Mouse (Mus musculus) heart, embryonic 14.5 days (tissue): ENCODE measurements around the gene Aspscr1. TPM values are rescaled to one million over a fixed set of nuclear protein-coding genes. Genes with fewer than 3 reads are reported as not detected.

Experiments used
- ATAC-seq: fragments of 200-750 bp; cut with Nextera tagmentation; 2 replicates; pipeline ENCODE4 v1.8.0; 2017; ENCODE audit warnings: low read depth, moderate TSS enrichment; ENCODE audit not compliant: insufficient number of reproducible peaks, insufficient read depth, low FRiP score
- H3K27ac ChIP-seq, 2 experiments: fragments of 200-500 bp in 1 of 2; fragments of 300-500 bp in 1 of 2; sonication (generic) in 1 of 2; replicated peaks in 1 of 2; 2 replicates each; pipeline ENCODE4 v1.5.1; 2012 to 2014; ENCODE audit warnings: low read depth in 2 of 2, low read length in 2 of 2, control low read depth in 1 of 2, mild to moderate bottlenecking in 1 of 2, mixed read lengths in 1 of 2; ENCODE audit not compliant: control insufficient read depth in 1 of 2, insufficient read depth in 1 of 2
- H3K27me3 ChIP-seq: fragments of 300-500 bp; sonication (generic); 2 replicates; pipeline ENCODE4 v1.6.1; 2014; ENCODE audit warnings: mild to moderate bottlenecking, low read length, control low read depth; ENCODE audit not compliant: control insufficient read depth, insufficient read depth
- H3K36me3 ChIP-seq: fragments of 300-500 bp; sonication (generic); 2 replicates; pipeline ENCODE4 v1.6.1; 2014; ENCODE audit warnings: mild to moderate bottlenecking, control low read depth, low read length, mixed read lengths; ENCODE audit not compliant: control insufficient read depth, insufficient read depth
- H3K4me1 ChIP-seq, 2 experiments: fragments of 200-500 bp in 1 of 2; fragments of 300-500 bp in 1 of 2; sonication (generic) in 1 of 2; 2 replicates each; pipeline ENCODE4 v1.6.1; 2012 to 2014; ENCODE audit warnings: low read length in 2 of 2, control low read depth in 1 of 2, mixed read lengths in 1 of 2; ENCODE audit not compliant: control insufficient read depth in 2 of 2, insufficient read depth in 2 of 2
- H3K4me2 ChIP-seq: fragments of 300-500 bp; sonication (generic); 2 replicates; pipeline ENCODE4 v1.6.1; 2014; ENCODE audit warnings: mild to moderate bottlenecking, low read length
- H3K4me3 ChIP-seq, 2 experiments: fragments of 200-500 bp in 1 of 2; fragments of 300-500 bp in 1 of 2; sonication (generic) in 1 of 2; 2 replicates each; pipeline ENCODE4 v1.5.1; 2012 to 2014; ENCODE audit warnings: low read length in 2 of 2, mild to moderate bottlenecking in 2 of 2, control low read depth in 1 of 2, low read depth in 1 of 2, moderate library complexity in 1 of 2; ENCODE audit not compliant: control insufficient read depth in 1 of 2, insufficient read depth in 1 of 2
- H3K9ac ChIP-seq: fragments of 300-500 bp; sonication (generic); 2 replicates; pipeline ENCODE4 v1.6.1; 2014; ENCODE audit warnings: mild to moderate bottlenecking, low read length
- H3K9me3 ChIP-seq: fragments of 300-500 bp; sonication (generic); 2 replicates; pipeline ENCODE4 v1.6.1; 2016; ENCODE audit warnings: low read length, control low read depth; ENCODE audit not compliant: control insufficient read depth
- WGBS: fragments of 180-500 bp; shearing (Covaris S2); extraction: QIAGEN DNeasy Blood & Tissue Kit; methylation state at CpG from one replicate; pipeline ENCODE4 v1.1.7; 2014; 5-methylcytosine and 5-hydroxymethylcytosine counted together
- polyA plus RNA-seq: library from polyadenylated mRNA; unstranded; fragments of >200 nt; fragmentation: Nextera tagmentation; extraction: Ambion mirVana; gene quantifications from 2 replicates; pipeline ENCODE4 v1.2.1, GENCODE M21; 2014

Gene Aspscr1
- polyA plus RNA-seq, 1 experiment from 2014 or later = 106 TPM

GRCm38 (mm10) chr11:120733521-120733920 lies 60.7 kb downstream of the Aspscr1 start:
- no peak overlapping the region for H3K4me2 ChIP-seq
- no peaks in the 10 kb centered on the region for H3K9me3 ChIP-seq
- no peak overlapping the region for H3K4me3 ChIP-seq
- 46% methylated on average over 6 of the region's 6 CpGs for WGBS
- no peak overlapping the region for H3K9ac ChIP-seq
- H3K4me1 ChIP-seq = peaks cover 2% of the 10 kb centered on the region in 2 experiments; a peak in 1 of 4 replicates
- H3K36me3 ChIP-seq = no peaks in the 10 kb centered on the region
- H3K27ac ChIP-seq = no peak overlapping the region
- no peak for ATAC-seq
- peaks cover 12% of the 10 kb centered on the region for H3K27me3 ChIP-seq

DNA sequence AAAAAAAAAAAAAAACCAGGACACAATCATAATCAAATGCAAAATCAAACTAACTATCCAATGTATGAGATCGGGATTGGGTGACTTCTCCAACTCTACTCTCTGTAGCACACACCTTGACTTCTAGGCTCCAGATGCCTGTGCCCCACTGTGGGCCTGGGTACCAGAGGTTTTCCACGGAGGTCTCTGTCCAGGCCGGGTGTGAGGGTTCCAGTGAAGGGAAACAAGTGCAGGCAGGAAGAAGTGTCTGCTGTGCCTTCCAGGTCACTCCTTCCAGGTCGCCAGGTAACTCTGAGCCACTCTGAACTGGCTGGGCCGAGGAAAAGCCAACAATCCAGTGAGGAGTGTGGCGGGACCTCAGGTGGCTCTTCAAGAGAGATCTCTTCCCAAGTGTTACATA lies 63.7 kb downstream of the Aspscr1 start:
- Histone ChIP-seq H3K9me3 (no peaks in the 10 kb centered on the region), H3K9ac (no peak overlapping the region), H3K4me2 (no peak overlapping the region), H3K27ac (no peak overlapping the region), H3K27me3 (0 out of 2 replicates have a peak, but pooled peaks cover 4% of the 10 kb centered on the region), H3K4me3 (no peak overlapping the region), H3K4me1 (peaks cover 2% of the 10 kb centered on the region in 2 experiments; a peak in 1 of 4 replicates), H3K36me3 (no peaks in the 10 kb centered on the region)
- 65% methylated on average over 6 of the region's 6 CpGs for WGBS
- ATAC-seq = no peak

DNA sequence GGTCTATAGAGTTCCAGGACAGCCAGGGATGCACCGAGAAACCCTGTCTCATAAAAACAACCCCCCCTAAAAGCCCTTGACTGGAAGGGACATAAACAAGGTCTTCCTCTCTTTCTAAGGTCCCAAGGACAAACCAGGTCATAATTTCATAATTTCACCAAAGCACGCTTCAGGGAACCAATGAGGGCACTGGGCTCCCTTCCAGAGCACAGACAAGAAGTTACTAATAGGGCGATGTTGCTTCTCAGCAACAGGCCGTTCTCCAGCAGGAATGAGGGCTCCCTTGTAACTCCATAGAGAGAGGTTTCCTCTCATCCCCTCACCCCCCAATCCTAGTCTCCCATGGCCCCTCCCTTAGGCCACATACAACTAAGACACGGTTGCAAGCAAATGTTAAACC lies 68.2 kb downstream of the Aspscr1 start:
- Histone ChIP-seq H3K27ac (no peak overlapping the region), H3K4me1 (no peaks in the 10 kb centered on the region)

DNA sequence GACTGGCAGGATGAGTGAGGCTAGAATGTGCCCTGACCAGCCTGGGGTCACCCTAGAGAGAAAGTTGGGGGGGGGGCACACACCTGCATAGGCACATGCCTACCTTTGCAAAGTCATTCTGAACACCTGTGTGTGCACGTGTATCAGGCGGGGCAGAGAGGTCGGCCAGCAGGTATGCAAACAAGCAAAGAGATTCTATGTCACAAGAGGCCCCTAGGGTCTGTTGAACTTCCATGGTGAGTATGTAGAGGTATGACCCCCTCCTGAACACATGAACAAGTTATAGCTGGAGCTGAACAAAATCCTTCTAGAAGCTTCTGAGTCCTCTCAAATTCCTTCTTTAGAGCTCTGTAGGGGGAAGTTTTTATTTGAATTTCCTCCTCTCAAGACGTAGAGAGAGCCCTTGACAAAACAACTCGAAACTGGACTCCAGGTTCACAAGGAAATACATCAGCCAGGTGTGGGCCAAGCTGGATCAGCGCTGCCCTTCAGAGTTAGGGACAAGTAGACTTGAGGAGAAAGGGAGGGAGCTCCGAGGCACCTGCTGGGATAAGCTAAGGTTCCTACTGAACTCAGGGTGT lies 71.4 kb downstream of the Aspscr1 start:
- 72% methylated on average over 7 of the region's 7 CpGs for WGBS
- Histone ChIP-seq H3K27me3 (0 out of 2 replicates have a peak, but pooled peaks cover 1% of the 10 kb centered on the region), H3K4me3 (no peak overlapping the region), H3K4me1 (no peaks in the 10 kb centered on the region), H3K9me3 (no peaks in the 10 kb centered on the region), H3K4me2 (no peak overlapping the region), H3K36me3 (no peaks in the 10 kb centered on the region), H3K27ac (no peak overlapping the region), H3K9ac (no peak overlapping the region)
- ATAC-seq = no peak

More for the DNA sequence above, 68.2 kb downstream of the Aspscr1 start:
- H3K36me3 ChIP-seq = no peaks in the 10 kb centered on the region
- no peak overlapping the region for H3K4me2 ChIP-seq
- no peak overlapping the region for H3K4me3 ChIP-seq
- no peaks in the 10 kb centered on the region for H3K9me3 ChIP-seq
- ATAC-seq = no peak
- WGBS = 88% methylated on average over 5 of the region's 5 CpGs
- H3K27me3 ChIP-seq = 0 out of 2 replicates have a peak, but pooled peaks cover 4% of the 10 kb centered on the region
- no peak overlapping the region for H3K9ac ChIP-seq

DNA sequence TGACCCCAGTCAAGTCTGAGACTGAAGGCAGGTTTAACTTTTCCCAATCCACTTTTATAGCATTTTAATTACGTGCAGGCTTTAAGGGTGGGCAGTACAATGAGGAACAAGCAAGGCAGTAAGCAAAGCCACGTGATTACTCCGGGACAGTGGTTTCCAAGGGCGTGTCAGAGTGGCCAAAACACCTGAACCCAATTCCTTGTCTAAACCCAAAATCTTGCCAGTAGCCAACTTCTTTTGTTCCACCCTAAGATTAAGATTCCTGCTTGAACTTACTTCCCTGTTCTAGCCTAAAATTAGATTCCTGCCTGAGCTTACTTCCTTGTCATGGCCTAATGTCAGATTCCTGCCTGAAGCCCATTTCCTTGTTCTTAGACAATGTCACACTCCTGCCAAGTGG lies 75.2 kb downstream of the Aspscr1 start:
- Histone ChIP-seq H3K4me2 (no peak overlapping the region), H3K9me3 (no peaks in the 10 kb centered on the region), H3K36me3 (no peaks in the 10 kb centered on the region), H3K4me1 (no peaks in the 10 kb centered on the region), H3K27ac (no peak overlapping the region), H3K9ac (no peak overlapping the region), H3K4me3 (no peak overlapping the region), H3K27me3 (no peaks in the 10 kb centered on the region)
- 82% methylated on average over 4 of the region's 4 CpGs for WGBS
- ATAC-seq = no peak

- no peaks in the 10 kb centered on the region for H3K27me3 ChIP-seq
- H3K4me2 ChIP-seq = no peak overlapping the region
- no peaks in the 10 kb centered on the region for H3K4me1 ChIP-seq
- no peaks in the 10 kb centered on the region for H3K36me3 ChIP-seq
- H3K4me3 ChIP-seq = no peak overlapping the region
- no peaks in the 10 kb centered on the region for H3K9me3 ChIP-seq
- WGBS = 49% methylated on average over 8 of the region's 8 CpGs
- no peak for ATAC-seq
- H3K27ac ChIP-seq = no peak overlapping the region
- no peak overlapping the region for H3K9ac ChIP-seq
Observed at GRCm38 (mm10) chr11:120749430-120749829, 76.7 kb downstream of the Aspscr1 start.

GRCm38 (mm10) chr11:120751606-120752005 lies 78.8 kb downstream of the Aspscr1 start:
- Histone ChIP-seq H3K4me1 (no peaks in the 10 kb centered on the region), H3K9me3 (no peaks in the 10 kb centered on the region), H3K27me3 (no peaks in the 10 kb centered on the region), H3K4me2 (no peak overlapping the region), H3K9ac (no peak overlapping the region), H3K4me3 (no peak overlapping the region), H3K36me3 (no peaks in the 10 kb centered on the region), H3K27ac (no peak overlapping the region)
- WGBS = 68% methylated on average over 4 of the region's 4 CpGs
- no peak for ATAC-seq
